Mouse (Mus musculus) lung, postnatal 36 days (tissue): ENCODE measurements at regions not wholly inside any gene's neighbourhood (a gene's known extent, or its start where the extent isn't known, plus 50 kb on each side); places are given as distances from the start of the nearest gene placed in this dataset.
"Not testable (repeated sequence)": the region's sequence is repeated elsewhere in the genome, so short reads cannot be mapped to it uniquely, and the experiment has no call there.

Source experiments
- DNase-seq: peaks from one replicate; pipeline ENCODE4 v3.0.0; 2022; ENCODE audit warnings: mixed read lengths

DNA sequence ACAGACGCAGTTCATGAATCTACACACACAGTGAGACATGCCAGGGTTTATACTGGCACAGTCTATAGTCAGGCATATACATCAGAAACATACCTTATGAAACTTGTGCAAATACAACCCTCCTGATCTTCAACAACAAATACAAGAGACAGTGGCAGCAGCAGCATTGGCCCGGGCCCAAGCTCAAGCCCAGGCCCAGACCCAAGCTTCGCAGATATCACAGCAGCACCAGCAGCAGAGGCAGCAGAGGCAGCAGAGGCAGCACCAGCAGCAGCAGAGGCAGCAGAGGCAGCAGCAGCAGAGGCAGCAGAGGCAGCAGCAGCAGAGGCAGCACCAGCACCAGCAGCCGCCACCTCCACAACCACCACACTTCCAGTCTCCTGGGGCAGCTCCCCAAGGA, 80.0 kb downstream of the Samd9l start:
- DNase-seq, result no peak

GRCm38 (mm10) chr6:3307598-3308220, 91.7 kb downstream of the Samd9l start:
- peak; percentile 65 for DNase-seq

DNA sequence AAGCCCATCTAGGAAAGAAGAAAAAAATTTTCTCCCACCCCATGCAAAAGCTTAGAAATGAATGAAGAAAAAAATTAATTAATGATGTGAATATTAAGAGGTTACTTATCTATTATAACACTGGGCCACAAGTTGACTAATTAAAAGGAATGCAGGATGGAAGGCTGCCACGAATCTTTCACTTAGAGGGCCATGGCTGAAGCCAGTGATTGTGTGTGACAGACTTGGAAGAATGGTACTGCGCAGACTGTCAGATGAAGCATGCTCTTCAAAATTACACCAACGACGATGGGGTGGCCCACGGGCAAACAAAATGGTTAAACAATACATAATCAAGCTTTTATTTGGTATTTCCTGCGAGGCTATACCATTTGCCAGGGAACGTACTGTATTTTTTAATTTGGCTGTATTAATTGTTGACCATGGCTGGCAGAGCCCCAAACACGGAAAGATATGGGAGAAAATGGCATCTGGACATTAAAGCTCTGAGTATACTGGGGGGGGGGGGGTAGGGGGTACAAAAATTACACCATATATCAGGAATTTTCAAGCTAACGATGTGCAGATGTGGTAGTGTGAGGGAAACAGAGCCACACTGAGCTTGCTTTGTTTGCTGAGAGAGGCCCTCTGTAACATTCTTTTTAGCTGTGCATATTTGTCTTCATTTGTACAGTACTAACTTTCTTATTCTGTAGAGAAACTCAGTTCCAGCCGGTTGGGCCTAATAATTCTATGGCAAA, 94.3 kb downstream of the Samd9l start:
- DNase-seq, result not testable (repeated sequence)

- DNase-seq, result not testable (repeated sequence)
Measured at GRCm38 (mm10) chr6:3293316-3293715, 106.1 kb downstream of the Samd9l start.

DNA sequence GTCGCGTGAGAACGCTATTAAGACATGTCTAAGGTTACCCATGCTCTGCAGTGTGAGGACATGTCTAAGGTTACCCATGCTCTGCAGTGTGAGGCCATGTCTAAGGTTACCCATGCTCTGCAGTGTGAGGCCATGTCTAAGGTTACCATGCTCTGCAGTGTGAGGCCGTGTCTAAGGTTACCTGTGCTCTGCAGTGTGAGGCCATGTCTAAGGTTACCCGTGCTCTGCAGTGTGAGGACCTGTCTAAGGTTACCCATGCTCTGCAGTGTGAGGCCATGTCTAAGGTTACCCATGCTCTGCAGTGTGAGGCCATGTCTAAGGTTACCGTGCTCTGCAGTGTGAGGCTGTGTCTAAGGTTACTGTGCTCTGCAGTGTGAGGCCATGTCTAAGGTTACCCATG, 107.4 kb downstream of the Samd9l start:
- DNase-seq, result not testable (repeated sequence)

GRCm38 (mm10) chr6:3268726-3269125, 130.6 kb downstream of the Samd9l start:
- not testable (repeated sequence) for DNase-seq

DNA sequence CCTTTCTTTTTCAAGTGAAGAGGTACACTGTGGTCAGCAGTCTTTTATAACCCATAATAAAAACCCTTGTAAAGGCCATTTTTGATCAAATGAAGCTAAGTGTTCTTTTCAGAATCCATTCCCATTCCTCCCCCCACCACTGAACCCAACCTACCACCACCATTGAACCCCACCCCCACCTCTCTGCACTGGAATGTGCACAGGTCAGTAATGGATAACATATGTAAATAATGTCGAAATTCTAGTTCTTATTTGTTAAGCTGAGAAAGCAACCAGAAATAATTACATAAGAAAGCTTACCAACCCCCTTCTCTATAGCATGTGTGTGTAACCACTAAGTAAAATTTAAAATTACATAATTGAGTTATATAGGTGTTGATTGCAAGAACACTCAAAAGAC, 133.9 kb downstream of the Samd9l start:
- DNase-seq, result not testable (repeated sequence)
